Mouse (Mus musculus): ENCODE measurements around the gene Olfr1251.

DNA sequence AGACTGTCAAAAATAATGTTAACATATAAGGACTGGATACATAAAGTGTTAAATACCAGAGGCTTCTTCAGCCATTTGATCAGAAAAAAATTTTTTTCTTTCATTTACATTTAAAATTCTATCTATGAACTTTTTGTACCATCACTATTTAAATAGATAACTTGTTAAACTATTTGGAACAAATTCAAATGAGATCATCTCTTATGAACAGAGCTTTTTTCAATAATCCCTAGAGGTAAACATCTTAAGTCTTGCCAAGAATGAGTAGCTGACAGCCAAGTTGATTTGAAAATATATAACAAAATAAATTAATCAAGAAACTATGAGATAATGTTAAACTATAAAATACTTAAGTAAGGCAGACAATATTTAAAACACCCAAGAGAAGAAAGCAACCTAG lies at the start of gene Olfr1251:
- TF ChIP-seq POLR2A (IDR thresholded peaks at IDR 0.05; ENCODE audit: borderline replicate concordance, control insufficient read depth, low read depth, low read length) (no peak), CTCF (IDR thresholded peaks at IDR 0.05; ENCODE audit: control insufficient read depth, insufficient read depth, low read length) (no peak)
